Comparison of ENCODE assay signal across 10 mouse cellular contexts in genomic region chr14:13982174-13982573, GRCm38 (mm10). TPM values are rescaled to one million over a fixed set of nuclear protein-coding genes. Genes with fewer than 3 reads are reported as not detected.
DNase-seq lines count a peak whose midpoint lies in the region; ATAC-seq and TF ChIP-seq lines count a peak whose summit lies in the region.
"Had no signal": no experiment of that assay in that cellular context is flagged by ENCODE, and none has a peak within 500 bp of the region (broad histone marks: within the 10 kb centered on the region; RNA-seq: fewer than 3 reads in every experiment).

No protein-coding gene starts in this region.

- ATAC-seq in forebrain, embryonic 15.5 days (replicated peaks): no peak

- no peaks in the 10 kb centered on the region for H3K79me2 ChIP-seq in CH12.LX (replicated peaks; ENCODE audit: control insufficient read depth, extremely low read depth, insufficient read depth, poor library complexity, severe bottlenecking)

- peak; percentile 17 for DNase-seq in kidney, postnatal 10 days
- no peak for DNase-seq in kidney, adult 9 months
- peak; percentile 40 for DNase-seq in CH12.LX (ENCODE audit: extremely low read depth)
- DNase-seq in lung, postnatal 25 days (ENCODE audit: low spot score): peak; percentile 46
- DNase-seq in right cerebral cortex, postnatal 36 days (ENCODE audit: low spot score in 2 of 2): no peak
- DNase-seq: cerebellum, adult 11 months; gastrocnemius, postnatal 10 days had no signal

- H3K4me2 ChIP-seq in CH12.LX (ENCODE audit: insufficient read depth, low read depth, poor library complexity, severe bottlenecking): no peak overlapping the region
- no peak overlapping the region for H3K4me2 ChIP-seq in forebrain, embryonic 15.5 days (replicated peaks)

- no peaks in the 10 kb centered on the region for H3K36me3 ChIP-seq in CH12.LX (replicated peaks in 1 of 2; ENCODE audit: control insufficient read depth in 1 of 2, insufficient read depth in 1 of 2, low read length in 1 of 2)
- H3K36me3 ChIP-seq in forebrain, embryonic 15.5 days: no peaks in the 10 kb centered on the region
- H3K36me3 ChIP-seq: embryonic facial prominence, embryonic 10.5 days had no signal

- H3K4me1 ChIP-seq in CH12.LX (ENCODE audit: control insufficient read depth in 1 of 2, insufficient read depth in 2 of 2): peaks cover 0 to 6% of the 10 kb centered on the region in 2 experiments; a peak in 2 of 4 replicates
- no peaks in the 10 kb centered on the region for H3K4me1 ChIP-seq in bone marrow, adult 2 months (ENCODE audit: control insufficient read depth, insufficient read depth, low read length)
- H3K4me1 ChIP-seq in forebrain, embryonic 15.5 days: no peaks in the 10 kb centered on the region

- H3K9ac ChIP-seq in CH12.LX (ENCODE audit: insufficient read depth, low read depth): no peak overlapping the region
- H3K9ac ChIP-seq in forebrain, embryonic 15.5 days (replicated peaks): no peak overlapping the region

- in situ Hi-C loops in CH12.LX (cut with MboI; ENCODE audit: low pct_ligation_motif_present, low pct_unique_long_range_greater_than_20kb, low sequenced_read_pairs): no loop called here

- WGBS in bone marrow, adult 2 months: 71% methylated on average over 2 of the region's 2 CpGs
- WGBS in forebrain, embryonic 15.5 days: 63% methylated on average over 2 of the region's 2 CpGs

- dilution Hi-C loops in CH12.LX (cut with MboI; ENCODE audit: extremely low pct_ligation_motif_present, extremely low pct_unique_long_range_greater_than_20kb, low sequenced_read_pairs): no loop called here

- H3K27me3 ChIP-seq in CH12.LX (replicated peaks): no peaks in the 10 kb centered on the region
- no peaks in the 10 kb centered on the region for H3K27me3 ChIP-seq in forebrain, embryonic 15.5 days

- no peak for TF ChIP-seq EP300 in CH12.LX (IDR thresholded peaks at IDR 0.05; ENCODE audit: low read length)

- H3K9me3 ChIP-seq in CH12.LX (replicated peaks; ENCODE audit: low read length): no peaks in the 10 kb centered on the region
- H3K9me3 ChIP-seq in forebrain, embryonic 15.5 days: no peaks in the 10 kb centered on the region
- H3K9me3 ChIP-seq: embryonic facial prominence, embryonic 10.5 days had no signal

- TF ChIP-seq RAD21 in CH12.LX (IDR thresholded peaks at IDR 0.05; ENCODE audit: low read depth, low read length): peak; percentile 72

- TF ChIP-seq POLR2A in CH12.LX (IDR thresholded peaks at IDR 0.05; ENCODE audit: low read depth, low read length): no peak
- TF ChIP-seq POLR2A in bone marrow, adult 2 months (IDR thresholded peaks at IDR 0.05; ENCODE audit: borderline replicate concordance, control insufficient read depth, low read depth, low read length): no peak

- no peak overlapping the region for H3K4me3 ChIP-seq in CH12.LX (replicated peaks in 1 of 3; ENCODE audit: low read depth in 2 of 3, low read length in 2 of 3, poor library complexity in 1 of 3)
- no peak overlapping the region for H3K4me3 ChIP-seq in bone marrow, adult 2 months (replicated peaks; ENCODE audit: control insufficient read depth, low read depth, low read length)
- H3K4me3 ChIP-seq in forebrain, embryonic 15.5 days: no peak overlapping the region
- H3K4me3 ChIP-seq: embryonic facial prominence, embryonic 10.5 days had no signal

- peak; percentile 17 to 84; a peak in 2 of 4 replicates for TF ChIP-seq CTCF in CH12.LX (conservative IDR thresholded peaks at IDR 0.05 in 1 of 2, IDR thresholded peaks at IDR 0.05 in 1 of 2; ENCODE audit: low read depth in 2 of 2, low read length in 2 of 2)
- TF ChIP-seq CTCF in bone marrow, adult 2 months (IDR thresholded peaks at IDR 0.05; ENCODE audit: control insufficient read depth, insufficient read depth, low read length): 0 out of 2 replicates have a peak, but pooled peaks have one; percentile 17

- H3K27ac ChIP-seq in CH12.LX (ENCODE audit: insufficient read depth, low read depth): no peak overlapping the region
- H3K27ac ChIP-seq in bone marrow, adult 2 months (ENCODE audit: control insufficient read depth, insufficient read depth, low read depth, low read length, poor library complexity): no peak overlapping the region
- H3K27ac ChIP-seq in forebrain, embryonic 15.5 days (replicated peaks): no peak overlapping the region
- H3K27ac ChIP-seq: embryonic facial prominence, embryonic 10.5 days had no signal

TF ChIP-seq in CH12.LX, 34 proteins besides CTCF, POLR2A, EP300 and RAD21:
- TF ChIP-seq SMC3 (IDR thresholded peaks at IDR 0.05; ENCODE audit: low read depth, low read length): peak; percentile 75
- TF ChIP-seq E2F4 (IDR thresholded peaks at IDR 0.05; ENCODE audit: insufficient replicate concordance, low read depth, low read length): no peak

RNA-seq across cellular contexts. Expression of gene Thoc7, which starts 20.5 kb away (rescaled TPM):
- 98.6 and 104 TPM in 2 replicates for total RNA-seq in CH12.LX (2012; rRNA removed)
- 209 and 218 TPM in 2 replicates for total RNA-seq in CH12.LX (2014; rRNA removed)
- 162 and 209 TPM in 2 replicates for polyA plus RNA-seq in CH12.LX (2012; ENCODE audit: insufficient read length, low read depth)
- 63.9 and 71.1 TPM in 2 replicates for polyA plus RNA-seq in bone marrow, adult 2 months (2011; ENCODE audit: insufficient read depth, insufficient read length, low replicate concordance, missing spikeins)
- polyA plus RNA-seq in forebrain, embryonic 15.5 days (2015; fragmentation: Nextera tagmentation; extraction: Ambion mirVana): 168 and 169 TPM in 2 replicates

RNA-seq across cellular contexts. Expression of gene Atxn7, which starts 20.9 kb away (rescaled TPM):
- total RNA-seq in CH12.LX (2012; rRNA removed) (2.0 and 2.3 TPM in 2 replicates), CH12.LX (2014; rRNA removed) (2.1 and 2.7 TPM in 2 replicates)
- polyA plus RNA-seq in CH12.LX (2012; ENCODE audit: insufficient read length, low read depth): 5.6 and 6.6 TPM in 2 replicates
- polyA plus RNA-seq in bone marrow, adult 2 months (2011; ENCODE audit: insufficient read depth, insufficient read length, low replicate concordance, missing spikeins): 6.7 and 22.4 TPM in 2 replicates
- 4.0 and 5.7 TPM in 2 replicates for polyA plus RNA-seq in forebrain, embryonic 15.5 days (2015; fragmentation: Nextera tagmentation; extraction: Ambion mirVana)

Comparison
In these comparisons a context has a peak if more than half of its experiments do, and no peak if none do; other contexts are left out.
1. DNase-seq: peak in kidney, postnatal 10 days (single experiment), CH12.LX (single experiment) and lung, postnatal 25 days (single experiment); none in kidney, adult 9 months (single experiment) and right cerebral cortex, postnatal 36 days (0 of 2).